Mouse (Mus musculus): ENCODE measurements around the gene Obscn. TPM values are rescaled to one million over a fixed set of nuclear protein-coding genes. Genes with fewer than 3 reads are reported as not detected.

The Obscn gene
- polyA plus RNA-seq, 1 experiment, result 1.6 TPM

- Histone ChIP-seq H3K36me3 (ENCODE audit: control insufficient read depth, insufficient read depth, low read length) (no peaks in the 10 kb centered on the region), H3K4me3 (ENCODE audit: extremely low read depth, insufficient read depth, insufficient read length) (no peak overlapping the region), H3K27ac (ENCODE audit: insufficient read depth, low read length) (no peak overlapping the region), H3K27me3 (ENCODE audit: control insufficient read depth, insufficient read depth, low read length) (peaks cover 6% of the 10 kb centered on the region; the same call in 1 of the 2 replicates), H3K4me1 (ENCODE audit: control insufficient read depth, insufficient read depth, insufficient read length) (peaks cover 2% of the 10 kb centered on the region; the same call in 1 of the 2 replicates)
- no peak for DNase-seq (ENCODE audit: low read depth in 1 of 2, low spot score in 2 of 2)
- TF ChIP-seq POLR2A (IDR thresholded peaks at IDR 0.05; ENCODE audit: low read depth, low read length) (no peak), CTCF (IDR thresholded peaks at IDR 0.05; ENCODE audit: extremely low read depth, insufficient read depth, insufficient read length, insufficient replicate concordance) (no peak)
- WGBS, result 6% methylated on average over 35 of the region's 35 CpGs
Observed at GRCm38 (mm10) chr11:59134373-59134997, 1.7 kb downstream of the Obscn start.

- Histone ChIP-seq H3K36me3 (ENCODE audit: control insufficient read depth, insufficient read depth, low read length) (no peaks in the 10 kb centered on the region), H3K4me3 (ENCODE audit: extremely low read depth, insufficient read depth, insufficient read length) (no peak overlapping the region), H3K27me3 (ENCODE audit: control insufficient read depth, insufficient read depth, low read length) (peaks cover 6% of the 10 kb centered on the region; the same call in 1 of the 2 replicates), H3K27ac (ENCODE audit: insufficient read depth, low read length) (no peak overlapping the region), H3K4me1 (ENCODE audit: control insufficient read depth, insufficient read depth, insufficient read length) (peaks cover 2% of the 10 kb centered on the region; the same call in 1 of the 2 replicates)
- DNase-seq (ENCODE audit: low read depth in 1 of 2, low spot score in 2 of 2), result no peak
- WGBS, result 74% methylated on average over 2 of the region's 3 CpGs
- TF ChIP-seq CTCF (IDR thresholded peaks at IDR 0.05; ENCODE audit: extremely low read depth, insufficient read depth, insufficient read length, insufficient replicate concordance) (no peak), POLR2A (IDR thresholded peaks at IDR 0.05; ENCODE audit: low read depth, low read length) (no peak)
Observed at GRCm38 (mm10) chr11:59132065-59132464, 4.1 kb downstream of the Obscn start.

GRCm38 (mm10) chr11:59131348-59131919 is 4.8 kb downstream of the Obscn start:
- Histone ChIP-seq H3K36me3 (ENCODE audit: control insufficient read depth, insufficient read depth, low read length) (no peaks in the 10 kb centered on the region), H3K27ac (ENCODE audit: insufficient read depth, low read length) (no peak overlapping the region), H3K4me3 (ENCODE audit: extremely low read depth, insufficient read depth, insufficient read length) (no peak overlapping the region), H3K27me3 (ENCODE audit: control insufficient read depth, insufficient read depth, low read length) (peaks cover 6% of the 10 kb centered on the region; the same call in 1 of the 2 replicates), H3K4me1 (ENCODE audit: control insufficient read depth, insufficient read depth, insufficient read length) (peaks cover 2% of the 10 kb centered on the region; the same call in 1 of the 2 replicates)
- TF ChIP-seq CTCF (IDR thresholded peaks at IDR 0.05; ENCODE audit: extremely low read depth, insufficient read depth, insufficient read length, insufficient replicate concordance), result no peak
- no peak for TF ChIP-seq POLR2A (IDR thresholded peaks at IDR 0.05; ENCODE audit: low read depth, low read length)
- DNase-seq (ENCODE audit: low read depth in 1 of 2, low spot score in 2 of 2), result no peak
- whole genome bisulfite sequencing, result 42% methylated on average over 18 of the region's 18 CpGs

- no peak overlapping the region for H3K4me3 ChIP-seq (ENCODE audit: extremely low read depth, insufficient read depth, insufficient read length)
- no peak for TF ChIP-seq CTCF (IDR thresholded peaks at IDR 0.05; ENCODE audit: extremely low read depth, insufficient read depth, insufficient read length, insufficient replicate concordance)
- no peak for TF ChIP-seq POLR2A (IDR thresholded peaks at IDR 0.05; ENCODE audit: low read depth, low read length)
- no peak for DNase-seq (ENCODE audit: low read depth in 1 of 2, low spot score in 2 of 2)
- H3K4me1 ChIP-seq (ENCODE audit: control insufficient read depth, insufficient read depth, insufficient read length), result peaks cover 2% of the 10 kb centered on the region; the same call in 1 of the 2 replicates
- H3K27ac ChIP-seq (ENCODE audit: insufficient read depth, low read length), result no peak overlapping the region
- peaks cover 6% of the 10 kb centered on the region; the same call in 1 of the 2 replicates for H3K27me3 ChIP-seq (ENCODE audit: control insufficient read depth, insufficient read depth, low read length)
- 54% methylated on average over 9 of the region's 9 CpGs for WGBS
- no peaks in the 10 kb centered on the region for H3K36me3 ChIP-seq (ENCODE audit: control insufficient read depth, insufficient read depth, low read length)
Observed at GRCm38 (mm10) chr11:59130782-59131181, 5.4 kb downstream of the Obscn start.

- Histone ChIP-seq H3K4me3 (ENCODE audit: extremely low read depth, insufficient read depth, insufficient read length) (no peak overlapping the region), H3K27ac (ENCODE audit: insufficient read depth, low read length) (no peak overlapping the region), H3K27me3 (ENCODE audit: control insufficient read depth, insufficient read depth, low read length) (no peaks in the 10 kb centered on the region), H3K4me1 (ENCODE audit: control insufficient read depth, insufficient read depth, insufficient read length) (no peaks in the 10 kb centered on the region), H3K36me3 (ENCODE audit: control insufficient read depth, insufficient read depth, low read length) (no peaks in the 10 kb centered on the region)
- DNase-seq (ENCODE audit: low read depth in 1 of 2, low spot score in 2 of 2), result no peak
- WGBS, result 90% methylated on average over 5 of the region's 5 CpGs
- TF ChIP-seq POLR2A (IDR thresholded peaks at IDR 0.05; ENCODE audit: low read depth, low read length) (no peak), CTCF (IDR thresholded peaks at IDR 0.05; ENCODE audit: extremely low read depth, insufficient read depth, insufficient read length, insufficient replicate concordance) (no peak)
Observed at GRCm38 (mm10) chr11:59105945-59106344, 30.3 kb downstream of the Obscn start.

GRCm38 (mm10) chr11:59102324-59102723 is 33.9 kb downstream of the Obscn start:
- no peak for DNase-seq (ENCODE audit: low read depth in 1 of 2, low spot score in 2 of 2)
- no peak for TF ChIP-seq POLR2A (IDR thresholded peaks at IDR 0.05; ENCODE audit: low read depth, low read length)
- no peak for TF ChIP-seq CTCF (IDR thresholded peaks at IDR 0.05; ENCODE audit: extremely low read depth, insufficient read depth, insufficient read length, insufficient replicate concordance)
- H3K36me3 ChIP-seq (ENCODE audit: control insufficient read depth, insufficient read depth, low read length), result no peaks in the 10 kb centered on the region
- no peaks in the 10 kb centered on the region for H3K4me1 ChIP-seq (ENCODE audit: control insufficient read depth, insufficient read depth, insufficient read length)
- no peaks in the 10 kb centered on the region for H3K27me3 ChIP-seq (ENCODE audit: control insufficient read depth, insufficient read depth, low read length)
- no peak overlapping the region for H3K27ac ChIP-seq (ENCODE audit: insufficient read depth, low read length)
- 69% methylated on average over 3 of the region's 3 CpGs for WGBS
- H3K4me3 ChIP-seq (ENCODE audit: extremely low read depth, insufficient read depth, insufficient read length), result no peak overlapping the region

- no peak overlapping the region for H3K4me3 ChIP-seq (ENCODE audit: extremely low read depth, insufficient read depth, insufficient read length)
- H3K27me3 ChIP-seq (ENCODE audit: control insufficient read depth, insufficient read depth, low read length), result no peaks in the 10 kb centered on the region
- H3K36me3 ChIP-seq (ENCODE audit: control insufficient read depth, insufficient read depth, low read length), result no peaks in the 10 kb centered on the region
- WGBS, result 24% methylated on average over 2 of the region's 2 CpGs
- peak in 1 of 2 experiments; percentile 23 for DNase-seq (ENCODE audit: low read depth in 1 of 2, low spot score in 2 of 2)
- no peaks in the 10 kb centered on the region for H3K4me1 ChIP-seq (ENCODE audit: control insufficient read depth, insufficient read depth, insufficient read length)
- TF ChIP-seq POLR2A (IDR thresholded peaks at IDR 0.05; ENCODE audit: low read depth, low read length) (no peak), CTCF (IDR thresholded peaks at IDR 0.05; ENCODE audit: extremely low read depth, insufficient read depth, insufficient read length, insufficient replicate concordance) (peak; percentile 14; the same call in 1 of the 2 replicates)
- H3K27ac ChIP-seq (ENCODE audit: insufficient read depth, low read length), result no peak overlapping the region
Observed at GRCm38 (mm10) chr11:59098339-59098738, 37.9 kb downstream of the Obscn start.

All from spleen, adult 2 months (tissue).